Mouse (Mus musculus) cerebellum, adult 2 months (tissue): ENCODE measurements at regions not wholly inside any gene's neighbourhood (a gene's known extent, or its start where the extent isn't known, plus 50 kb on each side); places are given as distances from the start of the nearest gene placed in this dataset.

Source experiments
- DNase-seq, 2 experiments: peaks; one replicate each; pipeline ENCODE4 v3.0.0; 2021
- H3K27ac ChIP-seq: fragments of 200-500 bp; 2 replicates; pipeline ENCODE4 v1.5.1; 2012; ENCODE audit warnings: low read length, control low read depth, inconsistent platforms; ENCODE audit not compliant: insufficient read depth
- H3K27me3 ChIP-seq: fragments of 200-500 bp; 2 replicates; pipeline ENCODE4 v1.6.1; 2012; ENCODE audit warnings: inconsistent platforms, mild to moderate bottlenecking, low read length, moderate library complexity; ENCODE audit not compliant: control insufficient read depth, insufficient read depth
- H3K4me1 ChIP-seq: fragments of 200-500 bp; 2 replicates; pipeline ENCODE4 v1.6.1; 2011; ENCODE audit warnings: low read length; ENCODE audit not compliant: control insufficient read depth, insufficient read depth
- H3K4me3 ChIP-seq: fragments of 200-500 bp; replicated peaks from 2 replicates; pipeline ENCODE3; 2011; ENCODE audit warnings: mild to moderate bottlenecking, low read depth, low read length, control low read depth; ENCODE audit not compliant: insufficient read depth
- CTCF ChIP-seq: fragments of 200-500 bp; IDR thresholded peaks from 2 replicates; pipeline ENCODE4 v1.5.1; 2011; ENCODE audit warnings: low read depth, mild to moderate bottlenecking, control low read depth, low read length, moderate library complexity, borderline replicate concordance; ENCODE audit not compliant: insufficient read depth
- POLR2A ChIP-seq: fragments of 200-500 bp; IDR thresholded peaks from 2 replicates; pipeline ENCODE4 v1.6.1; 2011; ENCODE audit warnings: low read length, control low read depth, borderline replicate concordance; ENCODE audit not compliant: insufficient read depth
- WGBS: fragments of 180-500 bp; shearing (Covaris S2); methylation state at CpG from one replicate; pipeline ENCODE4 v1.1.7; 2018; 5-methylcytosine and 5-hydroxymethylcytosine counted together

DNA sequence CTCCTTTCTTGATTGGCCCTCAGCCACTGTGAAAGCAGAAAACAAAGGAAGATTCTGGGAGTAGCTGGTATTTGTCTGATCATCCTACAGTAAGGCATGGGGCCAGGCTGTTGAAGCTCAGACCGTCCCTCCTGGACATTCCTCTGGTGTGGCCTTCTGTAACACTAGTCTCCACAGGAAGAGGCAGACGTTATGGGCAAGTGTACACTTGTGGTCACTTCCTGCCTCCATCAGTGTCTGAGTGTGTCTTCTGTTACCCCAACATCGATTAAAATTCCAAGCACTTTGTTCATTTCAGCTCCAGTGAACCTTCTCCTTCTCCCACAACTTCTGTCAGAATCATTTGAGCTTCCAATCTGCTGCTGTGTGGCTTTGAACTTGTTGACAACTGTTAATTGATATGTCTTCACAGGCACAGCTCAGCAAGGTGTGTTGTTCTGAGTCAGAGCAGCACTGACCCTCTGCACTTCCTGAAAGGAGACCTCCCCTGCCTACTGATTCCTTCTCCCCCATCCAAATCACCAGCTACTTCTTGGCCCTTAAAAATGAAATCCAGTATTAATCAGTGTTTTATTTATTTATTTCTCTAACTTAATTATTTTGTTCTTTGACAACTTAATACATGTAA, 154.7 kb upstream of the Tmc3 start:
- 70% methylated on average over 3 of the region's 3 CpGs for WGBS
- Histone ChIP-seq H3K27me3 (no peaks in the 10 kb centered on the region), H3K4me3 (no peak overlapping the region), H3K27ac (no peak overlapping the region), H3K4me1 (no peaks in the 10 kb centered on the region)
- DNase-seq = no peak
- TF ChIP-seq POLR2A (no peak), CTCF (no peak)

GRCm38 (mm10) chr7:83431094-83431493, 153.6 kb upstream of the Tmc3 start:
- DNase-seq = no peak
- 35% methylated on average over 2 of the region's 2 CpGs for whole genome bisulfite sequencing
- Histone ChIP-seq H3K27ac (no peak overlapping the region), H3K4me1 (no peaks in the 10 kb centered on the region), H3K4me3 (no peak overlapping the region), H3K27me3 (no peaks in the 10 kb centered on the region)
- TF ChIP-seq CTCF = no peak
- no peak for TF ChIP-seq POLR2A

GRCm38 (mm10) chr7:83432843-83433242, 151.9 kb upstream of the Tmc3 start:
- TF ChIP-seq CTCF = no peak
- TF ChIP-seq POLR2A = no peak
- 94% methylated on average over 1 of the region's 1 CpGs for WGBS

DNA sequence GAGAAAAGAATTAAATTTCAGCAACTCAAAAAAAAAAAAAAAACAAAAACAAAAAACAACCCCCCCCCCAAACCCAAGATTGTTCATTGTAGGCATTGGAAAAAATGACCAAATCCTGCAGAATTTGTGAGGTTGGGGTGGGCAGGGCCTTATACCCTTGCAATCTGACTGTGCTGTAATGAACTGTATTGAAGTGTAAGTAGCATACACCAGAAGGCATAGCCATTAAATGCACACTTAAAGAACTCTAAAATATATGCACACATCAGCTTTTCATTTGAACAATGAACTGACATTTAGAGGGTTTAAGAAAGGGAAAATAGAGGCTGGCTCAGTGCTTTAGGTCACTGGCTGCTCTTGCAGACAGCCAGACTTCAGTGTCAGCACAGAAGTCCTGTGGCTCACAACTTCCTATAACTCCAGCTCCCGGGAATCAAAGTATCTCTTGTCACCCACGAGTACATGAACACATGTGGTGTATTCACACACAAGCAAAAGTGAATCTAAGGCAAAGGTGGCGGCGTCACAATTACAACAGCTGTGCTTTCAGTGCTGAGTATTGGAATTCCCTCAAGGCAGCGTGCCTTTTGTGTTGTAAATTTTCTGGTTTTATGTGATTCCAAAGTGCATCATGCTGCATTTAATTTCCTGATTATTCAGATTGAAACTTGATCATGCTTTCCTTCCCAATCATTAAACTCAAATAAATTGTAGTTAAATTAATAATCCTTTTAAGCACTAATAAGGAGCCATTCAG, 150.6 kb upstream of the Tmc3 start:
- H3K27me3 ChIP-seq = no peaks in the 10 kb centered on the region
- no peak overlapping the region for H3K4me3 ChIP-seq
- no peak for DNase-seq
- 64% methylated on average over 5 of the region's 5 CpGs for WGBS
- no peak overlapping the region for H3K27ac ChIP-seq
- no peak for TF ChIP-seq CTCF
- TF ChIP-seq POLR2A = no peak
- H3K4me1 ChIP-seq = no peaks in the 10 kb centered on the region

More at GRCm38 (mm10) chr7:83432843-83433242, 151.9 kb upstream of the Tmc3 start:
- Histone ChIP-seq H3K4me3 (no peak overlapping the region), H3K4me1 (no peaks in the 10 kb centered on the region), H3K27ac (no peak overlapping the region), H3K27me3 (no peaks in the 10 kb centered on the region)
- DNase-seq = no peak

- H3K4me3 ChIP-seq = no peak overlapping the region
- H3K27me3 ChIP-seq = no peaks in the 10 kb centered on the region
- DNase-seq = no peak
- TF ChIP-seq POLR2A = no peak
- TF ChIP-seq CTCF = no peak
- H3K4me1 ChIP-seq = no peaks in the 10 kb centered on the region
- H3K27ac ChIP-seq = no peak overlapping the region
- whole genome bisulfite sequencing = 71% methylated on average over 7 of the region's 7 CpGs
Measured at GRCm38 (mm10) chr7:83438538-83439393, 146.0 kb upstream of the Tmc3 start.

DNA sequence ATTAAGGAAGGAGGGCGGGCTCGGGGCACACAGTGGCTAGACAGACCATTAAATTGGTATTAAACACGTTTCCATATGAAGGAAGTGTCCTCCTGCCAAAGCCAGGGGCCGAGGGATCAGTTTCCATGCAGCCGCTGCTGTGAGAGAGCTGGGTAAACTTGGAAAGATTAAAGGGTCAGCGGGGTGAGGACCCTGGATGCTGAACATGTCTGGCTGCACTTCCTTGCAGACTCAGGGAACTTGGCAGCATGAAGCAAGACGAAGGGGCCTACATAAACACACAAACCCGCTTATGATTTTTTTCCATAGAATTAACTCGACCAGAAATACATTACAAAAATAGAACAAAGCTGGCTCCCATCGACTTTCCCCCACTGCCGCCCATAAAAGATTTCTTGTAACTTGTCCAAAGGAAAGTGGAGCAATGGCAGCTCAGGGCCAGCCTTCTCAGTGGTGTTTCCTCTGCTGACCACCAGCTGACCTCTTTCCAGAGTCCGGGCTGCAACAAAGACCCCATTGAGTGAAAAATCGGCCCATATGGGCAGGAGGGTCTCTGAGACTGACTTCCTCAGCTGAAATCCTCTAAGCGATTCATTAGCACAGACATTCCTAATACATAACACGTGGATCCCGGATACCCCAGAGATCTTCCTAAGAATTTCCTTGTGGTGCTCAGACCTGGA, 141.0 kb upstream of the Tmc3 start:
- DNase-seq = no peak
- H3K27me3 ChIP-seq = no peaks in the 10 kb centered on the region; the same call in 1 of the 2 replicates
- H3K4me1 ChIP-seq = no peaks in the 10 kb centered on the region
- TF ChIP-seq POLR2A = no peak
- no peak for TF ChIP-seq CTCF
- 44% methylated on average over 16 of the region's 16 CpGs for WGBS
- H3K4me3 ChIP-seq = no peak overlapping the region
- no peak overlapping the region for H3K27ac ChIP-seq

DNA sequence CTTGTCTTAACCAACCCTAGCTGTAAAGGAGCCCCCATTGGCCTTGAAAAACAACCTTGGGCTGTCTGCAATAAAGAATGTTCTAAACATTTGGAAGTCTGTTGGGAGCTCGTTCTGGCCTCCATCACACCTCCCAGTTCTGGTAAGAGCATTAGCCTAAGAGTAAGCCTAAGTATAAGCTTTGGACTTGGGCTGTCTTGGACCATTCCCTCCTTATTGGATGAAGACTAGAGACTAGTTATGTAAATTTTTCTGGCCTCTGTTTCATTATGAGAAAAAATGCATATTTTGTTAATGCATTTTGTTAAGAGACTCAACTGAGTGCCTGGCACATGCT, 140.5 kb upstream of the Tmc3 start:
- TF ChIP-seq POLR2A (no peak), CTCF (no peak)
- Histone ChIP-seq H3K27me3 (no peaks in the 10 kb centered on the region; the same call in 1 of the 2 replicates), H3K4me3 (no peak overlapping the region), H3K27ac (no peak overlapping the region), H3K4me1 (no peaks in the 10 kb centered on the region)
- no peak for DNase-seq
- 81% methylated on average over 1 of the region's 1 CpGs for WGBS
